Mouse (Mus musculus) leukemia stem cell, adult 10-12 weeks (primary cell): ENCODE measurements around the gene Glipr1l3. TPM values are rescaled to one million over a fixed set of nuclear protein-coding genes. Genes with fewer than 3 reads are reported as not detected.

Experiments used
- polyA plus RNA-seq: library from polyadenylated mRNA; stranded (reverse); fragments of >175 nt; gene quantifications from 2 replicates; pipeline ENCODE4 v1.2.3, GENCODE M21; 2012; ENCODE audit warnings: low replicate concordance

Gene Glipr1l3
- not detected in 2 replicates for polyA plus RNA-seq

DNA sequence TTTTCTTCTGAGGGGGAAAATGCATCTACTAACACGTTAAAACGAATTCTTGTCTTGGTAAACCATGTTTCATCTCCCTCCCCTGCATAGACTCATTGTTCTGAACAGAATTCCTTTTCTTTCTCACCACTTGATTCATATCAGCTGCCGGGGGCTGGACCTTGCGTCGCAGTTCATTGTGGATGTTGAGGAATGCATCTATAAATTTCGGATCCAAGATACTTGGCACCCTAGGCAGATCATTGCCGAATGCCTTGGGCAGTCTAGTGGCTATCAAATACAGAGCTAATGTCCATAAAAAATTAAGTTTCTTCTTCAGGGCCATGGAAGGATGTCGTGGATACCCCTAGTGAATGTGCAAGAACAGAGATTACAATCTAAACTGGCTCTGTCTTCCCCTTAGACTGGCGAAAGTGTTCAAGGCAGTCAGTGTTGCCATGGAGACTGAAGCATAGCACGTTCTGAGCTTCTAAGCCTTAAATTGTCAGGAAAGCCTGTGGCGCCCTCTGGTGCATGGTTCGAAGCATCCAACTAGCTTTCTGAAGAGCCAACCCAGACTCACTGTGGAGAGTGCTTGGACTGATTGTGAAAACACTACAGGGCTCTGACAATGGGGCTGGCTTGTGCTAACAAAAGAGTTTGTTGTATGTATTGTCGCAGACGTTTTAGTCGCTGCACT is at the start of gene Glipr1l3:
Gene Glipr1l3, minus strand, starts transcription at position 446 of the 679 bp plus-strand sequence.

DNA sequence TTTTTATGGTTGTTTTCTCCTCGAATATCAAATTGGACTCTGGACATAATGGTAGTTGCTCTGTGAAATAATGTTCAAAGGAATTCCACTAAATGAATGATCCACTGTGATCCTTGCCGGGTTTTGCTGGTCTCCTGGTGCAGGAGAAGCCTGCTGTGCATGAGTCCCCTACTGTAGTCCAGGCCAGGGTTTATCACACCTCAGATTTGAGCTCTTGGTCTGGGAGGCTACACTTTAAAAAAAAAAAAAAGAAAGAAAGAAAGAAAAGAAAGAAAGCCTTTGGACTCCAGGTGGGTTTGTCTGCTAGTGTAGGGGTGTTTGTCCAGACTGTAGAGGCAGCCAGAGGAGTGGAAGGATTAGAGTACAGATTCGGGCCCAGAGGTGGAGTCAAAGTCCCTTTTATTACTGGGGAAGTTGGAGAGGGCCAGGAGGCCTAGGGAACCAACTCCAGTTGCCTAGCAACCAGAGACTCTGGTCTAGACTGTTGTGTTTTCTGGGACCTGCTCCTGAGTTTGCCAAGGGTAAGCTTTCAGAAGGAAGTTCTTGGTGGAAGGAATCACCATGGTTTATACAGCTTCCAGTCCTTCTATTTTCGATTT is 3.1 kb upstream of the Glipr1l3 start, which contains the start of gene Caps2:
Gene Caps2, plus strand, starts transcription at position 454 of the 599 bp plus-strand sequence.

Other genes with a start within 250 kb of the Glipr1l3 start
- 0.34 and 4.0 TPM in 2 replicates for gene Krr1, start 187.7 kb downstream of the Glipr1l3 start, polyA plus RNA-seq
- 0.75 and 2.6 TPM in 2 replicates for gene Glipr1, start 157.7 kb downstream of the Glipr1l3 start, polyA plus RNA-seq
- gene Glipr1l1, start 100.1 kb downstream of the Glipr1l3 start, polyA plus RNA-seq, result not detected in 2 replicates
- gene Glipr1l2, start 77.0 kb downstream of the Glipr1l3 start, polyA plus RNA-seq, result not detected in 2 replicates
- not detected in 2 replicates for gene Caps2, start 3.3 kb upstream of the Glipr1l3 start, polyA plus RNA-seq
- gene Kcnc2, start 110.8 kb upstream of the Glipr1l3 start, polyA plus RNA-seq, result not detected in 2 replicates